Mouse (Mus musculus) liver, postnatal 0 days (tissue): ENCODE measurements at regions not wholly inside any gene's neighbourhood (a gene's known extent, or its start where the extent isn't known, plus 50 kb on each side); places are given as distances from the start of the nearest gene placed in this dataset.

ENCODE experiments used
- ATAC-seq: fragments of 200-750 bp; cut with Nextera tagmentation; 2 replicates; pipeline ENCODE4 v1.8.0; 2017; ENCODE audit warnings: mild to moderate bottlenecking, moderate library complexity
- DNase-seq: peaks from one replicate; pipeline ENCODE4 v3.0.0-alpha.2; 2016
- H3K27ac ChIP-seq: fragments of 300-500 bp; sonication (generic); 2 replicates; pipeline ENCODE4 v1.5.1; 2014; ENCODE audit warnings: antibody characterized with exemption, moderate library complexity, mild to moderate bottlenecking, low read depth
- H3K27me3 ChIP-seq: fragments of 300-500 bp; sonication (generic); 2 replicates; pipeline ENCODE4 v1.6.1; 2014; ENCODE audit warnings: low read length, control low read depth, mixed read lengths; ENCODE audit not compliant: insufficient read depth
- H3K36me3 ChIP-seq: fragments of 300-500 bp; sonication (generic); replicated peaks from 2 replicates; pipeline ENCODE4 v1.6.1; 2014; ENCODE audit warnings: mild to moderate bottlenecking, control low read depth, low read length, moderate library complexity, mixed read lengths; ENCODE audit not compliant: insufficient read depth
- H3K4me1 ChIP-seq: fragments of 300-500 bp; sonication (generic); 2 replicates; pipeline ENCODE4 v1.6.1; 2014; ENCODE audit warnings: antibody characterized with exemption, mild to moderate bottlenecking, control low read depth; ENCODE audit not compliant: insufficient read depth
- H3K4me2 ChIP-seq: fragments of 300-500 bp; sonication (generic); 2 replicates; pipeline ENCODE4 v1.6.1; 2014; ENCODE audit warnings: low read depth, mild to moderate bottlenecking, low read length, moderate library complexity, mixed read lengths
- H3K4me3 ChIP-seq: fragments of 300-500 bp; sonication (generic); 2 replicates; pipeline ENCODE4 v1.5.1; 2014; ENCODE audit warnings: low read depth, low read length
- H3K9ac ChIP-seq: fragments of 300-500 bp; sonication (generic); replicated peaks from 2 replicates; pipeline ENCODE4 v1.6.1; 2014; ENCODE audit warnings: mild to moderate bottlenecking, moderate library complexity
- H3K9me3 ChIP-seq: fragments of 300-500 bp; sonication (generic); 2 replicates; pipeline ENCODE4 v1.6.1; 2016; ENCODE audit warnings: mild to moderate bottlenecking, control low read depth, low read length, mixed read lengths
- CTCF ChIP-seq: sonication (generic); IDR thresholded peaks from 2 replicates; pipeline ENCODE4 v1.5.1; 2016; ENCODE audit warnings: antibody characterized with exemption, low read depth
- EP300 ChIP-seq: IDR thresholded peaks from 2 replicates; pipeline ENCODE4 v1.6.1; 2016; ENCODE audit warnings: antibody characterized with exemption, low read depth, mild to moderate bottlenecking
- WGBS: fragments of 180-500 bp; shearing (Covaris S2); extraction: QIAGEN DNeasy Blood & Tissue Kit; methylation state at CpG from one replicate; pipeline ENCODE4 v1.1.7; 2014; ENCODE audit not compliant: insufficient replicate concordance; 5-methylcytosine and 5-hydroxymethylcytosine counted together

GRCm38 (mm10) chr19:44695331-44695730 lies 60.5 kb upstream of the Pax2 start:
- Histone ChIP-seq H3K9me3 (no peaks in the 10 kb centered on the region), H3K27ac (no peak overlapping the region), H3K4me1 (no peaks in the 10 kb centered on the region), H3K27me3 (peaks cover 49% of the 10 kb centered on the region), H3K4me2 (no peak overlapping the region), H3K9ac (no peak overlapping the region), H3K4me3 (no peak overlapping the region), H3K36me3 (no peaks in the 10 kb centered on the region)
- ATAC-seq (no peak), DNase-seq (no peak)
- 13% methylated on average over 3 of the region's 3 CpGs for WGBS
- no peak for TF ChIP-seq EP300
- no peak for TF ChIP-seq CTCF

- 13% methylated on average over 8 of the region's 8 CpGs for WGBS
Observed at GRCm38 (mm10) chr19:44696059-44696712, 59.7 kb upstream of the Pax2 start.

GRCm38 (mm10) chr19:44696773-44697172 lies 59.1 kb upstream of the Pax2 start:
- WGBS = 40% methylated on average over 9 of the region's 9 CpGs
- Histone ChIP-seq H3K4me3 (no peak overlapping the region), H3K4me2 (no peak overlapping the region), H3K9me3 (no peaks in the 10 kb centered on the region), H3K27me3 (peaks cover 45% of the 10 kb centered on the region), H3K36me3 (no peaks in the 10 kb centered on the region), H3K9ac (no peak overlapping the region), H3K27ac (no peak overlapping the region), H3K4me1 (no peaks in the 10 kb centered on the region)
- TF ChIP-seq CTCF (no peak), EP300 (no peak)
- DNase-seq = no peak
- no peak for ATAC-seq

More at GRCm38 (mm10) chr19:44696059-44696712, 59.7 kb upstream of the Pax2 start:
- Histone ChIP-seq H3K36me3 (no peaks in the 10 kb centered on the region), H3K9me3 (no peaks in the 10 kb centered on the region), H3K9ac (no peak overlapping the region), H3K4me1 (no peaks in the 10 kb centered on the region), H3K27me3 (peaks cover 49% of the 10 kb centered on the region), H3K4me2 (no peak overlapping the region), H3K4me3 (no peak overlapping the region), H3K27ac (no peak overlapping the region)
- ATAC-seq = no peak
- DNase-seq = no peak
- no peak for TF ChIP-seq EP300
- TF ChIP-seq CTCF = no peak

GRCm38 (mm10) chr19:44698382-44699256 lies 57.2 kb upstream of the Pax2 start:
- no peak for TF ChIP-seq CTCF
- no peak for TF ChIP-seq EP300
- H3K4me1 ChIP-seq = no peaks in the 10 kb centered on the region
- H3K9ac ChIP-seq = no peak overlapping the region
- WGBS = 19% methylated on average over 21 of the region's 21 CpGs
- peaks cover 36% of the 10 kb centered on the region for H3K27me3 ChIP-seq
- ATAC-seq = no peak
- no peak overlapping the region for H3K4me3 ChIP-seq
- H3K27ac ChIP-seq = no peak overlapping the region
- DNase-seq = no peak
- no peak overlapping the region for H3K4me2 ChIP-seq
- no peaks in the 10 kb centered on the region for H3K9me3 ChIP-seq
- H3K36me3 ChIP-seq = no peaks in the 10 kb centered on the region
